Mouse (Mus musculus) ovary, adult 18-20 months (tissue): Measurements from ENCODE around the gene Sorcs2.

Source experiments
- DNase-seq: peaks from one replicate; pipeline ENCODE4 v3.0.0; 2022; ENCODE audit warnings: low spot score, mixed read lengths

The Sorcs2 gene

DNA sequence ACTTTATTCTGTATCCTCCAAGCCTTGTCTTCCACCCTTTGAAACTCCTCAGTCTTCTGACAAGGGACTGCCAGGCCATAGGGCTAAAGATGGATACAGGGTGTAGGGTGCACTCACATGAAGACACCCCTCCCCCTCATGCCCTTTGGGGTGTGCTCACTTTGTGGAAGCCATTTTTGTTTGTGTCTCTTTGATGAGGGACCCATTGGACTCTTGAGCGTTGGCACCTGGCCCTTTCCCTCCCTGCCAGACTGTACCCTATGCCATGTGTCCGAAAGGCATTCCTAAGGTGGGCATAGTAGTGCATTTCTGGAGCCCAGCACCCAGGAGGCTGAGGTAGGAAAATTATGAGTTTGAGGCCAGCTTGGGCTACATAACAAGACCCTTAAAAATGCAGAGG, 341.0 kb downstream of the Sorcs2 start:
- DNase-seq = no peak

DNA sequence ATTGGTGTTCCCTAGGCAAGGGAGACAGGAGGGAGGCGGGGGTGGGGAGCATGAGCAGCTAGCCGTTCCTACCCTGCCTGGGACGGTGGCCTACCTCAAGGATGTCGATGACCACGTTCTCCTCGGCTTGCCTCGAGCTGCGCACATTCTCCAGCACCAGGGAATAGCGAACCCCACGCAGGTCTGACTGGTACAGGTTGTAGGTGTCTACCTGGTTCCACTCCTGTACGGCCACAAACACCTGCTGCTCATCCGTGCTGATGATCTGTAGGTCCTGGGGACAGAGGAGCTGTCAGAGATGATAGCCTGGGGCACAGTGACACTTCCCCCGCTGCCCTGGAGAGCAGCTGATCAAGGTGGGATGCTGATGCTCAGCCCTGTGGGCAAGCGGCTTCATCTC, 342.1 kb downstream of the Sorcs2 start:
- DNase-seq = no peak

DNA sequence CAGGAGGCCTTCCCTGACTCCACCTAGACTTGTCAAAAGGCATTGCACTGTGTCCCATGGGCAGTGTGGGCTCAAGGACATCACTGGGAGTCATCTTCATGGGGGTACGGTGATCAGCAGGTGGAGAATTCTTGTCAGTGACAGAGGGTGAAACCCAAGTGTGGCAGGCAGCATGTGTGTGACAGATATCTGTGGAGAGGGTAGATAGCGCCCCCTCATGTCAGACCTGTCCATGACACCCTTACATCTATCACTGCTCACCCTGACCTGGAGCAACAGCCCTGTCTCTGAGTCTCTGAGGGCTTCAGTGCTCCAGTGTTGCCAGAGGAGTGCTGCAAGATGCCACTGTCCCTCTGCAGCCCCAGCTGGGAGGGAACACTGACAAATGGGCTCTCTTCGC, 343.4 kb downstream of the Sorcs2 start:
- no peak for DNase-seq

DNA sequence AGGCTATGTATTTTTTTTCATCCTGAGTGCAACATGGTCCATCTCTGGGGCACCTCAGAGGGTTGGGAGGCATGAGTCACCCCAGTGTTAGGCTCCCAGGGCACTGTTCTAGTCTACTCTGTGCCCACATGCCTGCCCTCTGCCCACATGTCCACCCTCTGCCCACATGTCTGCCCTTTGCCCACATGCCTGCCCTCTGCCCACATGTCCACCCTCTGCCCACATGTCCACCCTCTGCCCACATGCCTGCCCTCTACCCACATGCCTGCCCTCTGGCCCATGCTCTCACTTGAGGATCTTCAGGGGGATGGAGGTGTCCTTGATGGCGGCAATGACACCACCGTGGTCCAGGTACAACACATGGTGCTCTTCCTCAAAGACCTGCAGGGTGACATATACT, 354.8 kb downstream of the Sorcs2 start:
- no peak for DNase-seq

DNA sequence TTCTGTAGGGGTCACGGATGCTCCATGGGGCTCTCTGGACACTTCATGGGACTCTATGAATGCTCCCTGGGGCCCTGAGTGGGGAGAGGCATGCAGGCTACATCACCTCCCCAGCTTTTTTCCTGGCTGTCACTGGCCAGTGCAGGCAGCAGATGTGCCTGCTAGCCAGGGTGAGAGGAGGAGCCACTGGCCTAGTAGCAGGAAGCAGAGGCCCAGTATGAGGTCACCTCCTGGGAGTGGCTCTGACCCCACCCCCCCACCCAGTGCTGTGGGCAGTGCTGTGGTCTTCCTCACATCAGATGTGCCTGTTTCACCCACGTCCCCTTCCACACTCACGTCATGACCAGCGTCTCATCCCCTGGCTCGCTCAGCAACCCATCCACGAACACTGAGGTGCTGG, 356.2 kb downstream of the Sorcs2 start:
- DNase-seq = no peak

DNA sequence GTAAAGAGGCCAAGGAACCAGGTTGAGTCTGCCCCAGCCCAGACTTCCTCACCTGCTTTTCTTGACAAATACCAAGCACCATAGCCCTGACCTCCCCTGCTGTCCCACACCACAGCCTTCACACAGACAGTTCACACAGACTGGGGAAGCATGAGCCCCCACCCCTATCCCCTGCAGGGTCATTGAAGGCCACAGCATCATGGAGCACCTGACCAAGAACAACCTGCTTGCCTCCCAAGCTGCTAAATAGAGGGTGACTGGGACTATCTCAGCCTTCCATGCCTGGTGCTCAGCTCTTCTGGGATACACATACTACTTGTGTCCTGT, 356.7 kb downstream of the Sorcs2 start:
- DNase-seq = no peak

DNA sequence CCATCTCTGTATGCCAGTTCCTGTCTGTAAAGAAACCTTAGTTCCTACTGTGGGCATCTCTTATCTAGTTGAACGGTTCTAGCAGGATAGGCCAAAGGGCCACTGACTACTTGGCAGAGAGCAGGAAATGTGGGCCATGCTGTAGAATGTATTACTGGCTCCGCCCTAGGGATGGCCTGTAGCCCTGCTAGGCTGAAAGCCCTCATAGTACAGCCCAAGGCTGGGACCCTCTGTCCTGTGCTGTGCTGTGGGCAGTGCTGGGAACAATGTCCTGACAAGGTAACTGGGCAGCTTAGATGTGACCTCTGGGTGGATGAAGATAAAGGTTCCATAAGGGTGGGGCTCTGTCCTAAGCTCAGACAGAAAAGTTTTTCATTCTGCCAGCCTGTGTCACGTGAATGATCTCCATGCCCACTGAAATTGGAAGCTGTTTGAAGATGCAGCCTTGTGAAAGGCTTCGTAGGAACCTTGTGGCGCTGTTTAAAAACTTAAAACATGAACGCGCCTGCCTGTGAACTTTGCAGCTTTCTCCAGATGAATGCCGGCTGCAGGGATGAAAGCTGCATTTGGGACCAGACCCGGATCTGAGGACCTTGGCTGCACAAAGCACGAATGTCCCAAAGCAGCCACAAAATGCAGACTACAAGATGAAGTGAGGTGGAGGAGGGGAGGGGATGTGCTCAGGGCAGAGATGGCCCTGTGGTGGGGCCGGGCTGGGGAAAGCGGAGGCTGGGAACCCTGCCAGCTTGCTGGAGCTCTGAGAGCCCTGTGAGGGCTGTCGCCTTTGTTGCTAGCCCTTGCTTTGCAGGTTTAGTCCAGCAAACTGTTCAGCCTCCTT, 357.3 kb downstream of the Sorcs2 start:
- DNase-seq = peak; percentile 29

DNA sequence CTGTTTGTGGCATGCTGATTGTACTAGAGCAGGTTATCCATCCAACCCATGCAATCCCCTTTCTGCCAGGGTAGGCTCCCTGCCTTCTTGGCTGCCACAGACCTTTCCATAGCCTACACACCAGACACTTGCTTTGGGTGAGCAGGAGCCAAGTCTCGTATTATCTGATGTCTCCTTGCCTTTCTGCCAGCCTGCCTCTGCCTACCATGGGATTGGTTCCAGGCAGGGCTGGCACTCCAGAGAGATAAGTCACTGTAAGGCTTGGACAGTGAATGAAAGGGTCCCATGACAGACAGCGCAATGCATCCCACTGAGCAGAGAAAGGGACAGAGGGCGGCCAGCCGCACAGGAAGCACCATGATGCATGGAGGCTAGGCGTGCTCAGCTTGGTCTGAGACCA, 358.3 kb downstream of the Sorcs2 start:
- no peak for DNase-seq

DNA sequence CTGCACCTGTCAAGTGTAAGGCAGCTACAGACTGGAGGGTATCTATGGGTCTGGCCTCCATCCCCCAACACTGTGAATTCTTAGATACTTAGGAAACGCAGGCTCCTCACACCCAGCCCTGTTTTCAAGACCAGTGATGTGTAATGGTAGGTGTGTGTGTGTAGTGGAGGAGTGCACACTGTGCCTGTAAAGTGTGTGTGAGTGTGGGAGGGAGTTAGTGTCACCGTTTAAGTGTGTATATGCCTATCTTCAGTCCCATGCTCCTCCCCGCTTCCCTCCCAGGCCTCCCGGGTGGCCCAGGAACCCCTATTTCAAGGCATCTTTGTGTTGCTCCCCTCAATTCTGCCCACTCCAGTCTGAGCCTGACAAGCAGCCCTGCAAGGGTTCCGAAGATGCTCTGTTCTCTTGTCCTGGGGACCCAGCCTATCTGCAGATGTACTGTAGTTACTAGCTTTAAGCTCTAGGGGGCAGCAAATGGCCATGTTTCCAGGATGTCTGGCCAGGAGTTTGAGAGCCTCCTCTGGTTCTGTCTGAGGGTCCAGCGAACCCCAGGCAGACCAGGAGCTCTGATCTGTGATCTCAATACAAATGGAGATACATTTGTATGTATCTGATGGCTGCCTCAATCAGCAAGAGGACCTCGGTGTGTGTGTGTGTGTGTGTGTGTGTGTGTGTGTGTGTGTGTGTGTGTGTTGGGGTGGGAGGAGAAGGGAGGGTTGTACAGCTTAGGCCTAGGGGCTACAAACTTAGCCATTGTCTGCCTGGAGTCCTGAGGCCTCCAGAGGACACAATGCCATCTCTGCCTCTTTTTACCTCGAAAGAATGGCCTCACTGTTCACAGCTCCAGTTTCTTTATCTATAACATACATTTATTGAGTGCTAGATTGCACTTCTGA, 364.2 kb downstream of the Sorcs2 start:
- no peak for DNase-seq

DNA sequence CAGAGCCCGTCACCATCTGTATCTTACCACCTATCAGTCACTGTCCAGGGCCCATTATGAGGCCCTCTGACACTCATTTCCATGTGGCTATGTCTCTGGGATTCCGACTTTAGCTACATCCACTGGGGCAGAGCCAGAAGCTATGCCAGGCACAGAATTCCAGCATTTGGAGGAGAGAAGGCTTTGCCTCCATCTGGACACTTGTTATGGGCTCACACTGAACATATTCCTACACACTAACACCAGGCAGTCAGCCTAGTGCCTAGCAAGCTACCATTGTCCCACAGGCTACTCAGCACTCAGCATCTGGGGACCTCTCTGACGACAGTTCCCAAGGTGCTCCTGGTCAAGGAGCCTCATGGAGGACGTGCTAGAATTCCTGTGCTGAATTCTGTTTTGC, 372.9 kb downstream of the Sorcs2 start:
- DNase-seq = no peak

DNA sequence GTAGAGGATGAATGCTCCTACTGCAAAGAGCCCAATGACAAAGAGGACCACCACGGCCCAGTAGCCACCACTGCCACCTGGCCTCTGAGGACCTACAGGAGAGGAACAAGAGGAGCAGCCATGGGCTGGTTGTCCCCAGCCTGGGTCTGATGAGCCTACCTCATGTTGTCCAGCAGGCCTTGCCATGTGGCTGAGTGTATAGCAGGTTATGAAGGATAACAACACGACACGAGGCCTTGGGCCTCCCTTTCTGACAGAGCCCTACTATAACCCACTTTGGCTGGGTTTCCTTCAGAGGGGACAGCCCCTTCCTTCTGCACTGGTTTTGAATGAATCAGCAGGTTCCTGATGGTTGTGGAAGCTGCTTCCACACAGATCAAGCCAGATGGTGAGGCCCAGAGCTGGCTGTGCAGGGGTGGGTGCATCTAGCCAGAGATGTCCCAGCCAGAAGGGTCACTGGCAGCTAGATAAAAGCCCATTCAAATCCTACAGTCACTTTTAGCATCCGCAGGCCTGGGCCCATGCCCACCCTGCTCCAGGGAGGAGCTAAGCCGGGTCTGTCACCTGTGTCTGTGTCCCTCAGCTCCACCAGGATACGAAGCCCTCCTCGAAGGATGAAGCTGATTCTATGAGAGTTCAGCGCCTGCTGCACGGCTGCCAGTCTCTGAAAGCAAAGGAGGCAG, 373.8 kb downstream of the Sorcs2 start:
- DNase-seq = no peak

DNA sequence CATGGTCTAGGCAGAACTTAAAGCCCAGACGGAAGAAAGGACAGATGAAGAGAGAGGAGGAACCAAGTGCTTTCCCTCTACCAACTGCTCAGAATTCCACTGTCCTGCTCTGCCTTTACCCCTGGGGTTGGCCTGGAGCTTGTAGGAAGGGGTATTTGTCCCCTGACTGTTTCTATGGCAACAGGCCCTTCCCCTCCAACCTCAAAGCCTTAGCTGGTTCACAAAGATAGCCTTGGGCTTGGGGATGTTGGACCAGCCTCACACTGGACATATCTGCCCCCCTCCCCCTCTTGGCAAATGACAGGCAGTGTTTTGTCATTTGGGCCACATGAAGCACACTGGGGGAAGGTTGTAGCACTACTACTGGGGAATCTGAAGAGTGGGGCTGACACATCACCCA, 375.6 kb downstream of the Sorcs2 start:
- DNase-seq = no peak

DNA sequence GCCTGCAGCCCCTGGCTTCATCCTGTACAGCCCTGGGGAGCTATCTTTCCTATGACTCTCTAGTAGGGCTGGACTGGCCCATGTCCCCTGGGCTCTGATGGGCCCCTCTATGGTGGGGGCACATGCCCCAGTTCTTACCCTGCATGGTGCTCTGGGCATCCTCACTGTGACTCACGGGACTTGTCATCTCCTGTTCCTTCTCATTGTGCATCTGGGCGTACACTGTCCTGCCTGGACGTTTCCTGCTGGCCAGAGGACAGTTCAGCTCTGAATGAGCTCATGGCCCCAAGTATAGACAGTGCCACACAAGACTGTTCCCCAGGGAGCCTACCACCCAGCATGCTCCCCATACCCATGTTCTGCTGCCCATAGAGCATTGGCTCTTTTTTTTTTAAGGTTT, 376.8 kb downstream of the Sorcs2 start:
- DNase-seq = no peak

DNA sequence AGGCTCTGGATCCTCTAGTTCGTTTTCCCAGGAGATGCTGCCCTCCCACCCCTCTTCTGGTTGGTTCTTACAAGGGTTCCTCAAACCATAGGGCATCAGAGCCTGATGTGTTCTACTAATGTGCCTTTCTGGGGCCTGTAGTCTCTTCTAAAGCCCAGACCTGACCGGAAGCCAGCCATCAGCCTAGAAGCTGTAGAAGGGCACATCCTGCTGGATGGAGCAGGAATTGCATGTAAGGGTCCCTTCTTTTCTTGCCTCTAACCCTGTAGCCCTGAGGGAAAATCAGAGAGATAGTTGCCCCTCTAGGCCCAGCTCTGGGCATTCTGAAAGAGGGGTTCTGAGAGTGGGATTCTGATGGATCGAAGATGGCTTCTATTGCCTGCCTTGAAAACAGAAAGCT, 379.6 kb downstream of the Sorcs2 start:
- no peak for DNase-seq

DNA sequence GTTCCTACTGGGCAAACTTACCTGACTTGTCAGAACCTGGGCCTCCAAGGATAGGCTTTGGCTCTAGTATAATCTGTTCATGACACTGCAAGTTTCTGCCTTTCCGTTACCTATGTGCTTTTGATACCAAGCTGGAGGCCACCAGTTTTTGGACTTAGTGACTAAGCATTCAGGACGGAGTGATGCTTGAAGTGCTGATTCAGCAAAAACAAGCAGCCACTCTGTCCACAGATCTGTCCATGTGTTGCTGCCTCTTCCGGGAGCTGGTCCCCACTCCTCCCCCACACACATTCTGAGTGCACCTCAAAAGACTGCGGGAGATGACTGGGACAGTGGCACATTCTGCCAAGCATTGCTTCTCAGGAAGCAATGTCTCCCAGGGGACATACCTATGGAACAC, 388.5 kb downstream of the Sorcs2 start:
- DNase-seq = no peak

DNA sequence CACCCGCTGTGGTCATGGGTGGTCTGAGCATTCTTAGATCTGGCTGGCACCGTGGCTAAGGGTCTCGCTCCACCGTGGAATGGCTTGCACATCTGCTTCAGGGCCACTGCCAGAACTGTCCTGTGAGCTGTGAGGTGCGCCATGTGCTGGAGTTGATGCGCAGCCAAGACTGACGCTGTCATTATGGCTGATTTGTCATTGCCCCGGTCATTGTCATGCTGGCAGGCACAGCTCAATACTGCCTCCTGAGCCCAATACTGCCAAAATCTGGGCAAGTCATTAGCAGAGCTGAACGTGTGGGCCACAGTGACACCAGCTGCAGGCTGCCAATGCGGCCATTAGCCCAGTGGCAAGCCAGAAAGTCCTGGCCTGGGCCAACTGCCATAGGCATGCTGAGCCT, 390.3 kb downstream of the Sorcs2 start:
- no peak for DNase-seq

DNA sequence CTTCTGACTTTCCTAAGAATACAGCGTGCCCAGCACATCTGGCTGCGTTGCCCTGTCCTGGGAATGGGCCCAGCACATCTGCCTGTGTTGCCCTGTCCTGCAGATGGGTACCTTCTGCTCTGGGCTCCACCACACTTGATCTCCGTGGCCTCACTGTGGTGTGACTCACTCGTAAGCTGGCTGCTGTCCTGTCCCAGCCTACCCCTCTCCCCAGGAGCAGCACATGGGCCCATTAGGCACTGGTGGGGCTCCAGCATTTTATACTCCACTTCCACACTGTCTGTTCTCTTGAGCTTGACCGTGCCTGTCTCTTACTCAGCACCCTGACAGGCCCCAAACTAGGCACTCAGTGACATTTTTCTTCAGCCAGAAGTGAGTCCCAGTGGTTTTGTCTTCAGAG, 391.4 kb downstream of the Sorcs2 start:
- no peak for DNase-seq

DNA sequence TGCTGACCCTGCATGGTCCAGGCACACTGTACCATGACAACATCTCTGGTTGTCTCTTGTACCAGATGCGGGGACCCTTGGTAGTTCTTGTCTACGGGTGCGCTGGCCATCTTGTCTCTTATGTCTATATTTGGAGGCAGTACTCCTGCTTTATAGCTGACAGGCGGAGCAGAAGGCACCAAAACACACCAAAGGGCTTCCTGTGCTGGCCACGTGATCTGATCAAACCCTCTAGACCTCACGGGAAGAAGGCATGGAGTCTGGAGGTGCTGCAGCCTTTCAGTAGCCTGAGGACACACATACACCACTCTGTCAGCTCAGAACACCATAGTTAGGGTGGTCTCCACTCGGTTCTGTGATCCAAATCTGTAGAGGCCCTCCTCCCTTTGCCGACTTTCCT, 391.8 kb downstream of the Sorcs2 start:
- DNase-seq = no peak

DNA sequence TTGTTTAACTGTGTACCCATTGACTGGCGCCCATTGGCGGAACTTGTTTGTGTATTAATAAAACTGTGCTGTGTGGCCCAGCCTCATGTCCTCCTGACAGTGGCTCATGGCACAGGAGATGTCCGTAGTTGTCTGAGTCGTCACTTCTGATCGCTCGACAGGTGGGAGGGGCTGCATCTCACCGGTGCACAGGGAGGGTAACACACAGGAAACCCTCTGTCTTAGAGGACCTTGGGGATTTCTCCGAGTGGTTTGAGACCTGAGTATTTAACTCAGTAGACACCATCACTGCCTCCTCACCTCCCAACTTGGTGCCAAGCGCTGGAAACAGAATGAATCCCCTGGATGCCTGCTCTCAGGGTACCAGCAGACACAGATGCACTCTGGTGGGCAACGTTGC, 394.1 kb downstream of the Sorcs2 start:
- DNase-seq = no peak

DNA sequence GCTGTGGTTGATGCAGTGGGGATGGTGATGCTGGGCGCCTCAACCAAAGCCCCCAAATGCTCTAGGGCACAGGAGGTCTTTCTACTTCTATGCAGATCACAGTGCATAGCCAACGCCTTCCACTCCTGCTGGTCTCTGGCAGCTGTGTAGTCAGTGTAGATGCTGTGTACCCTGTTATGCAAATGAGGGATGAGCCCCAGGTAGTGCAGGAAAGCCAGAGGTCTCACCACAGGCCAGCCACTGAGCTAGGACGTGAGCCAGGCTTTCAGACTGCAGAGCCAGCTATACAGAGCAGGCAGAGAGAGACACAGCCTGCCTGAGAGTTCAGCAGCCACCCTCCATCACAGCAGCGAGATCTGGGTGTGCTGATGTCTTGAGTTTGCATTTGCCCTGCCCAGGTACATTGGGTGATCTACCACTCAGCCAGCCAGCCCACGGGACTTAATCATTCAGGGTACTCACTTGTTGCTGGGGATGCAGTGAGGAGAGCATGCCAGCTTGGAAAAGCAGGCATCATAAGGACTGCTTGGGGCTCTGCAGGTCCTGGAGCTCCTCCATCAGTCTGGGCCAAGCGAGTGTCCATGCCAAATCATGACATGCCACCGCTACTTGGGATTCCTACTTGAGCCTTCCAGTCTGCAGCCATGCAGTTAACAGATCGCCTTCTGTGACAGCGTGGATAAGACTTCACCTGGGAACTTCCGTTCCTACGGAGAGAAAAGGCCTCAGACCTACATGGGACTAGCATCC, 407.8 kb downstream of the Sorcs2 start:
- no peak for DNase-seq

DNA sequence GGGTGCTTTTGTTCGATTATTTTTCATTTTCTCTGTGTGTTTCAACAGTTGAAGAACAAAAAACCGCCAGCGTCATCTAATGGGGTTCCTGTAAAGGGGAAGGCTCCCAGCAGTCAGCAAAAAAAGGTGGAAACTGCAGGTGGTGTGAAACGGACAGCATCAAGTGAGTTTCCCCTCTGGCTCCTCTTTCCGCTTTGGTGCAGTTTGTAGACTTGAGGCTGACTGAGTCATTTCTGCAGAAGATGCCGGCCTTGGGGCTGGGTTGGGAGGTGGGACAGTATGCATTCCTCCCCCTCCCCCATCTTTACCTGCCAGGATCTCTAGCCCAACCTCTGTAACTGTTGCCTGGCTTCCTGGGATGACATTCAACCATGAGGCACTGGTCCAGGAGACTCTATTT, 408.4 kb downstream of the Sorcs2 start:
- no peak for DNase-seq

DNA sequence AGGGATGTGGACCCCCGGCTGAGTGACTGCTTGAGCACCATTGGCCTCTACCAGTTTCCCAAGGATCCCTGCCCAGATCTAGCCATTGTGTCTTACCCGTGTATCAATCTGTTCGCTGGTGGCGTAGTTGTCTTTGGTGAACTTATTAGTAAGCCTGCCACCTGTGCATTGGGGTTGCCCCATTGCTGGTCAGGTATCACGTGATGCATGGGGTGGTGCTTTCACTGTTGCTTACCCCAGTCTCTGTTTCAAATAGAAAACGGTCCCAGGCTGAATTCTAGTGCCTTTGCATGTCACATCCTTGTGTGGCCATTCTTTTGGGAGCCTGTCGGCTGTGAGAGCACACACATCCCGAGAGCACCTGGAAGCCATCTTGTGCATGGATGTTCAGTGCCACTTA, 409.9 kb downstream of the Sorcs2 start:
- DNase-seq = no peak
